Mouse (Mus musculus): Measurements from ENCODE around the gene Dph2.

- TF ChIP-seq CTCF (IDR thresholded peaks at IDR 0.05; ENCODE audit: extremely low read depth, insufficient read length, insufficient replicate concordance, low read depth, low read length) (no peak), POLR2A (IDR thresholded peaks at IDR 0.05; ENCODE audit: low read depth, low read length) (no peak)
Measured at GRCm38 (mm10) chr4:117845316-117845715, 46.5 kb downstream of the Dph2 start.

All from small intestine, adult 2 months (tissue).